In the genomic region with DNA sequence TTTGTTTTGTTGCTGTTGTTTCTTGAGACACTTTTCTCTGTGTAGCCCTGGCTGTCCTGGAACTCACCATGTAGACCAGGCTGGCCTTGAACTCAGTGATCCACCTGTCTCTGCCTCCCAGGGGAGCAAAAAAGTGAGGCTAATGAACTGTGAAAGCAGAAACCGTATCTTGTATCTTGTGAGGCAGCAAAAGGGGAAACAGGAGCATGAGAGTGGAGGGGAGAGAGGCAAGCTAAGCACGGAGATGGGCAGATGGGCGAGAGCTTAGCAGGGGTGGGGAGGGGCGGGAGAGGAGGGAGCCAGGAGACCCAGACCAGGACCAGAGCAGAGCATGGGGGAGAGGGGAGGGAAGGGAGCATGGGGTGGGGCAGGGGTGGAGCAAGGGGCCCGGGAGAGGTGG, we compare ENCODE assay signal across 22 mouse cellular contexts.
A peak's percentile ranks its signal among the peaks of the same experiment; 100 is the strongest.
DNase-seq lines count a peak whose midpoint lies in the region; TF ChIP-seq lines count a peak whose summit lies in the region.
"Had no signal": no experiment of that assay in that cellular context is flagged by ENCODE, and none has a peak within 500 bp of the region (broad histone marks: within the 10 kb centered on the region; RNA-seq: fewer than 3 reads in every experiment).

No protein-coding gene starts in this region.

- H3K27ac ChIP-seq in MEL (ENCODE audit: control insufficient read depth, low read depth, low read length) = no peak overlapping the region
- H3K27ac ChIP-seq: embryonic facial prominence, embryonic 13.5 days; forebrain, embryonic 15.5 days; hindbrain, embryonic 13.5 days; midbrain, embryonic 12.5 days; neural tube, embryonic 15.5 days had no signal

- TF ChIP-seq POLR2A in MEL (IDR thresholded peaks at IDR 0.05; ENCODE audit: control insufficient read depth in 1 of 2, insufficient read depth in 1 of 2, low read depth in 1 of 2, low read length in 2 of 2, poor library complexity in 1 of 2) = no peak

- H3K36me3 ChIP-seq in MEL (ENCODE audit: control insufficient read depth in 1 of 2, insufficient read depth in 2 of 2, low read length in 2 of 2) = no peaks in the 10 kb centered on the region
- H3K36me3 ChIP-seq: embryonic facial prominence, embryonic 13.5 days; forebrain, embryonic 15.5 days; heart, embryonic 12.5 days; hindbrain, embryonic 13.5 days; midbrain, embryonic 12.5 days; neural tube, embryonic 15.5 days had no signal

- no peak for TF ChIP-seq CTCF in MEL (IDR thresholded peaks at IDR 0.05 in 2 of 3, conservative IDR thresholded peaks at IDR 0.05 in 1 of 3; ENCODE audit: control insufficient read depth in 1 of 3, insufficient read depth in 1 of 3, low read depth in 2 of 3, low read length in 3 of 3, poor library complexity in 1 of 3, severe bottlenecking in 1 of 3)

- no peak for TF ChIP-seq EP300 in MEL (IDR thresholded peaks at IDR 0.05; ENCODE audit: low read depth in 1 of 2, low read length in 2 of 2)

- no peaks in the 10 kb centered on the region for H3K9me3 ChIP-seq in MEL (replicated peaks; ENCODE audit: insufficient read depth, low read length)
- H3K9me3 ChIP-seq: embryonic facial prominence, embryonic 13.5 days; forebrain, embryonic 15.5 days; heart, embryonic 12.5 days; hindbrain, embryonic 13.5 days; midbrain, embryonic 12.5 days; neural tube, embryonic 15.5 days had no signal

- peak; percentile 7 for DNase-seq in heart, adult 11 months
- DNase-seq in heart, postnatal 4 days = no peak
- DNase-seq in B cell, adult 2 months = peak; percentile 7 to 16
- DNase-seq in MEL (ENCODE audit: low read depth, low spot score) = peak; percentile 60
- DNase-seq in retina, postnatal 1 day = peak; percentile 74
- no peak for DNase-seq in cerebellum, postnatal 10 days
- DNase-seq in thymus, postnatal 36 days = no peak
- DNase-seq: adrenal gland, adult 2 months; cerebellum, adult 11-12 months; gastrocnemius, postnatal 10 days; heart, adult 18-20 months; heart, postnatal 10 days; kidney, adult 2 months; kidney, postnatal 14 days; layer of hippocampus, postnatal 36 days; right cerebral cortex, postnatal 14 days had no signal

- no peak overlapping the region for H3K9ac ChIP-seq in MEL (ENCODE audit: control insufficient read depth, low read depth, low read length, poor library complexity, severe bottlenecking)
- H3K9ac ChIP-seq: embryonic facial prominence, embryonic 13.5 days; forebrain, embryonic 15.5 days; heart, embryonic 12.5 days; hindbrain, embryonic 13.5 days; midbrain, embryonic 12.5 days; neural tube, embryonic 15.5 days had no signal

- no peak for TF ChIP-seq RAD21 in MEL (IDR thresholded peaks at IDR 0.05; ENCODE audit: low read depth, low read length)

- H3K79me2 ChIP-seq in MEL (ENCODE audit: control insufficient read depth, insufficient read depth, low read length, poor library complexity) = no peaks in the 10 kb centered on the region

- H3K4me3 ChIP-seq in MEL (ENCODE audit: control insufficient read depth in 1 of 2, insufficient read depth in 1 of 2, low read depth in 2 of 2, low read length in 2 of 2) = no peak overlapping the region
- H3K4me3 ChIP-seq: embryonic facial prominence, embryonic 13.5 days; forebrain, embryonic 15.5 days; heart, embryonic 12.5 days; hindbrain, embryonic 13.5 days; midbrain, embryonic 12.5 days; neural tube, embryonic 15.5 days had no signal

- H3K4me1 ChIP-seq in MEL (ENCODE audit: control insufficient read depth in 1 of 2, insufficient read depth in 2 of 2, low read length in 2 of 2) = peaks cover 0 to 13% of the 10 kb centered on the region in 2 experiments; a peak in 2 of 4 replicates
- H3K4me1 ChIP-seq: embryonic facial prominence, embryonic 13.5 days; heart, embryonic 12.5 days; neural tube, embryonic 15.5 days had no signal

- H3K27me3 ChIP-seq in MEL (ENCODE audit: control insufficient read depth in 1 of 2, insufficient read depth in 2 of 2, low read length in 2 of 2) = no peaks in the 10 kb centered on the region; a peak in 1 of 4 replicates
- H3K27me3 ChIP-seq: embryonic facial prominence, embryonic 13.5 days; forebrain, embryonic 15.5 days; heart, embryonic 12.5 days; neural tube, embryonic 15.5 days had no signal

TF ChIP-seq in MEL, 35 proteins besides CTCF, POLR2A, EP300 and RAD21:
- TF ChIP-seq SMC3 (IDR thresholded peaks at IDR 0.05; ENCODE audit: low read depth, low read length) (peak; percentile 20; the same call in 1 of the 2 replicates), BHLHE40 (IDR thresholded peaks at IDR 0.05; ENCODE audit: borderline replicate concordance, low read depth, low read length) (no peak)

Comparison
In these comparisons a context has a peak if more than half of its experiments do, and no peak if none do; other contexts are left out.
1. DNase-seq: peak in heart, adult 11 months (single experiment), B cell, adult 2 months (2 of 2), MEL (single experiment) and retina, postnatal 1 day (single experiment); none in heart, postnatal 4 days (single experiment), cerebellum, postnatal 10 days (0 of 2) and thymus, postnatal 36 days (0 of 2).